Mouse (Mus musculus): Measurements from ENCODE around the gene Ccdc110.

The Ccdc110 gene

GRCm38 (mm10) chr8:45934582-45935014 lies at the start of gene Ccdc110:
Ccdc110 (plus strand) TSS chr8:45934619.
- in situ Hi-C loops (cut with MboI; ENCODE audit: low pct_unique_long_range_greater_than_20kb in 1 of 2, low sequenced_read_pairs in 2 of 2, unreplicated experiment in 1 of 2) = loop anchor here (5.0 to 10.0 kb wide), 4 partner anchors 120 to 482 kb away; no protein-coding TSS in a partner anchor

GRCm38 (mm10) chr8:45885202-45885685 lies 49.2 kb upstream of the Ccdc110 start, which contains the start of gene Pdlim3:
Pdlim3 (plus strand) TSS chr8:45885461.
- in situ Hi-C loops (cut with MboI; ENCODE audit: low pct_unique_long_range_greater_than_20kb in 1 of 2, low sequenced_read_pairs in 2 of 2, unreplicated experiment in 1 of 2) = no loop called here

DNA sequence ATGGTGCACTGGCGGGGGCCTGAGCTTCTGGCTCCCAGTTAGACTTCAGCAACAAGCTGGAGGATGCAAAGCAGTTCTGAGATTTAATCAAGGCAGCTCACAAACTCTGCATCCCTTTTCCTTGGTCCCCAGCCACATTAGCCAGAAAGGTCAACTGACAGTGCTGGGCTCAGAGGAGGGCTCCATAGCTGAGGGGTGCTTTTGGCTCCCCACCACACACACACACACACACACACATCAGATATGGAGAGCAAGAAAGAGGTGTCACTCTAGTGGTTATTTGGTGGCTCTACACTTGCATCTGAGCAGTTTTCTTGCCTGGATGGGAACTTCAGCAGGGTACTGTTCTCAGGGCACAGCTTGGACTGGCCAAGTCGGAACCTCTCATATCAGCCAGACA lies 48.6 kb upstream of the Ccdc110 start:
- in situ Hi-C loops (cut with MboI; ENCODE audit: low pct_unique_long_range_greater_than_20kb in 1 of 2, low sequenced_read_pairs in 2 of 2, unreplicated experiment in 1 of 2) = no loop called here

DNA sequence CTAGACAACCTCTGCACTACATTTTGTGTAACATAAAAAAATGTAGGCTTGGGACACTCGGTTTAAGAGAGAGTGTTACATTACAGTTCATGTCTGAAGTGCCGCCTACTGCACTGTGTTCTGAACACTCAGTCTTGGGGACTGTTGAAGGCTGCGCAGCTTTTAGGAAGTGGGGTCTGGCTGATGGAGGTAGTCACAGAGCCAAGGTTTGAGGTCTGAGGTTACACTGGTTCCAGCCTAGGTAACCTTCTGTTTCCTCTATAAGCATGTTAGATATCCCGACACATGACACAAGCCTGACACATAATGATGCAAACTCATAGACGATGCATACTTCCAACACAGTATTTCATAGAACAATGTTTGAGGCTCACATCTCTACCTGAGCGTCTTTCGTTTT lies 44.7 kb upstream of the Ccdc110 start:
- in situ Hi-C loops (cut with MboI; ENCODE audit: low pct_unique_long_range_greater_than_20kb in 1 of 2, low sequenced_read_pairs in 2 of 2, unreplicated experiment in 1 of 2) = no loop called here

GRCm38 (mm10) chr8:45896590-45896989 lies 37.8 kb upstream of the Ccdc110 start:
- in situ Hi-C loops (cut with MboI; ENCODE audit: low pct_unique_long_range_greater_than_20kb in 1 of 2, low sequenced_read_pairs in 2 of 2, unreplicated experiment in 1 of 2) = no loop called here

- in situ Hi-C loops (cut with MboI; ENCODE audit: low pct_unique_long_range_greater_than_20kb in 1 of 2, low sequenced_read_pairs in 2 of 2, unreplicated experiment in 1 of 2) = no loop called here
Observed at GRCm38 (mm10) chr8:45899783-45900182, 34.6 kb upstream of the Ccdc110 start.

- in situ Hi-C loops (cut with MboI; ENCODE audit: low pct_unique_long_range_greater_than_20kb in 1 of 2, low sequenced_read_pairs in 2 of 2, unreplicated experiment in 1 of 2) = no loop called here
Observed at GRCm38 (mm10) chr8:45901626-45902025, 32.8 kb upstream of the Ccdc110 start.

- in situ Hi-C loops (cut with MboI; ENCODE audit: low pct_unique_long_range_greater_than_20kb in 1 of 2, low sequenced_read_pairs in 2 of 2, unreplicated experiment in 1 of 2) = no loop called here
Observed at GRCm38 (mm10) chr8:45903659-45904058, 30.8 kb upstream of the Ccdc110 start.

DNA sequence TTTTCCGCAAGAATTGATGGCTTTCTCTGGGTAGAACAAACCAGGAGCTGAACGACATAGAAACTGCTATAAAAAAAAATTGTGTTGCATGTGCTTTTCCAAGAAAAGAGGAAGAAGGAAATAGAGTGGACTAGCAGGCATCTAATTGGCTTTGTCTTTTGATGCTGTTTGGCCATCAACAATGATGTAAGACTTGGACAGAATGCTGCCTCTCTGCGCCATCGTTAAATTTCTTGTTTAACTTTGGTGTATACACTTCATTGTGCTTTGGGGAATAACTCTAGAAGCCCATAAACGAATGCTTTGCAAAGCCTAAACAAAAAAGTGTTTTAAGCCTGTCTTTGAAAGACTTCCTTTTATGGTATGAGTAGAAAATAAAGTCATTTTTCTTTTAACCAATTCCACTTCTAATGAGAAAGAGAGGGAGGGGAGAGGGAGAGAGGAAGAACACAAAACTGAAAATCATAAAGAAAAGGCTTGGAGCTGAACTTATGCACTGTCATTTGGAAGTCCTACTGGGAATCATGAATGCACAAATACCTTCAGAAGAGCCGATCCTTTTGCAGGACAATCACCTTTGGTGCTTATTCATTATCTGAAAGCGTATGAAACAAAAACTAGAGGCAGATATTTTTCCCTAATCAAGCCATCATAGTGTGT lies 28.7 kb upstream of the Ccdc110 start:
- in situ Hi-C loops (cut with MboI; ENCODE audit: low pct_unique_long_range_greater_than_20kb in 1 of 2, low sequenced_read_pairs in 2 of 2, unreplicated experiment in 1 of 2) = no loop called here

GRCm38 (mm10) chr8:45906251-45906619 lies 28.2 kb upstream of the Ccdc110 start:
- in situ Hi-C loops (cut with MboI; ENCODE audit: low pct_unique_long_range_greater_than_20kb in 1 of 2, low sequenced_read_pairs in 2 of 2, unreplicated experiment in 1 of 2) = no loop called here

DNA sequence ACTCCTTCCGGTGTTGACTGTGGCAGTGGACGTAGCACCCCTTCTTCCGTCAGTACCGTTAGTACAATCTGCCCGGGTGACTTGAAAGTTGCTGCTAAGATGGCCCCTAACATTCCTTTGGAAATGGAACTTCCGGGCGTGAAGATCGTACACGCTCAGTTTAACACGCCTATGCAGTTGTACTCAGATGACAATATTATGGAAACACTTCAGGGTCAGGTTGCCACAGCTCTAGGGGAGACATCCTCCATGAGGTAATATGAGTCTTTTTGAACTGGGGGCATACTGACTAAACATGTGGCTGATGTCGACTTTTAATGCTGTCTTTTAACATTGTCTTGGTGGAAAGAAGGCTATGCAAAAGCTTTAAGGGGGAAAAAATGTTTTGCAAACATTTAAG lies 20.7 kb upstream of the Ccdc110 start:
- in situ Hi-C loops (cut with MboI; ENCODE audit: low pct_unique_long_range_greater_than_20kb in 1 of 2, low sequenced_read_pairs in 2 of 2, unreplicated experiment in 1 of 2) = no loop called here

DNA sequence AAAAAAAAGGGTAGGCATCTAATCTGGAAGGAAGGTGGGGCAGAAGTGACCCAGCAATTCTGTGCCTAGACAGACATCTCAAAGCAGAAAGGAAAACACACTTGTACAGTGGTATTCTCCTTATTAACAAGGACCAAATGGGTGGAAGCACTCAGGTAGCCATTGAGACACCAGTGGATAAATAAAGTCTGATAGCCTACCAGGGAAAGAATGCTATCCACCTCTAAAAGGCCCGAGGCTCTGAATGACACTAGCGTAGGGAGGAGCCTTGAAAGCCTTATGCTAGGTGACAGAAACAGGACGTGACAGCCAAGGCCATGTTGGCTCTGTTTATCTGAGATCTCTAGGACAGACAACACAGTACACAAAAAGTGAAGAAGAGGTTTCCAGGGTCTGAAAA lies 17.9 kb upstream of the Ccdc110 start:
- in situ Hi-C loops (cut with MboI; ENCODE audit: low pct_unique_long_range_greater_than_20kb in 1 of 2, low sequenced_read_pairs in 2 of 2, unreplicated experiment in 1 of 2) = no loop called here

- in situ Hi-C loops (cut with MboI; ENCODE audit: low pct_unique_long_range_greater_than_20kb in 1 of 2, low sequenced_read_pairs in 2 of 2, unreplicated experiment in 1 of 2) = no loop called here
Observed at GRCm38 (mm10) chr8:45917040-45917679, 17.3 kb upstream of the Ccdc110 start.

DNA sequence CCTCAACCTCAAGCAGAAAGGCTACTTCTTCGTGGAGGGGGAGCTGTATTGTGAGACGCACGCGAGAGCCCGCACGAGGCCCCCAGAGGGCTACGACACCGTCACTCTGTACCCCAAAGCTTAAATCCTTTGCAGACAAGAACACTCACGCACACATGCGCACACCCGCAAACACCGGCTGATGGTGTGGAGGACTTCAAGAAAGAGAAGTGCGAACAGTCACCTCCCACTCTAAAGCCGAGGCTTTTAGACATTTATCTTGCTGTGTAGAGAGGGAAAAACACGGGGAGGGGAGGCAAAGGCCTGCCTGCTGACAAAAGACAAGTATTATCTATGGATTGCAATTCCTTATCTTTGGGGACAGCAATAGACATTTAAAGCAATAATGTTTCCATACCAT lies 15.5 kb upstream of the Ccdc110 start:
- in situ Hi-C loops (cut with MboI; ENCODE audit: low pct_unique_long_range_greater_than_20kb in 1 of 2, low sequenced_read_pairs in 2 of 2, unreplicated experiment in 1 of 2) = no loop called here

DNA sequence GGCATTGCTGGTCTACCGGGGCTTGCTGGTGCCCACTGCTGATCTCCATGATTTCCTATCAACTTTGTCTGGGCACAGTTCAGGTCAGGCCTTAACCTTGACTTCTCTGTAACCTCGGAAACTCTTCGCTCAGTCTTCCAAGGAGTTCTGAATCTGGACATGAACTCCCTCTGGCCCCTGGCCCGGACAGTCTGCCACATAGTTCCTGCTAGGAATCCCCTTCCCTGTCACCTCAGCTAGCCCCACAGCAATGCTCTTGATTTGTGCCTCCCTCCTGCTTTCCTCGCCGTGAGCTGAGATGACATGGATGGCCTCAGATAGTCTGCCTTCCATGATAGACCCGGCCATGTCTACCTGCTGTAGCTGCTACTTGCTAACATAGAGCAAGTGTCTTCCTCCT lies 14.0 kb upstream of the Ccdc110 start:
- in situ Hi-C loops (cut with MboI; ENCODE audit: low pct_unique_long_range_greater_than_20kb in 1 of 2, low sequenced_read_pairs in 2 of 2, unreplicated experiment in 1 of 2) = no loop called here

- in situ Hi-C loops (cut with MboI; ENCODE audit: low pct_unique_long_range_greater_than_20kb in 1 of 2, low sequenced_read_pairs in 2 of 2, unreplicated experiment in 1 of 2) = no loop called here
Observed at GRCm38 (mm10) chr8:45922116-45922515, 12.3 kb upstream of the Ccdc110 start.

- in situ Hi-C loops (cut with MboI; ENCODE audit: low pct_unique_long_range_greater_than_20kb in 1 of 2, low sequenced_read_pairs in 2 of 2, unreplicated experiment in 1 of 2) = loop anchor here (5.0 to 10.0 kb wide), 3 partner anchors 122 to 485 kb away; no protein-coding TSS in a partner anchor
Observed at GRCm38 (mm10) chr8:45936986-45937385, 2.6 kb downstream of the Ccdc110 start.

- in situ Hi-C loops (cut with MboI; ENCODE audit: low pct_unique_long_range_greater_than_20kb in 1 of 2, low sequenced_read_pairs in 2 of 2, unreplicated experiment in 1 of 2) = no loop called here
Observed at GRCm38 (mm10) chr8:45946283-45946682, 11.9 kb downstream of the Ccdc110 start.

DNA sequence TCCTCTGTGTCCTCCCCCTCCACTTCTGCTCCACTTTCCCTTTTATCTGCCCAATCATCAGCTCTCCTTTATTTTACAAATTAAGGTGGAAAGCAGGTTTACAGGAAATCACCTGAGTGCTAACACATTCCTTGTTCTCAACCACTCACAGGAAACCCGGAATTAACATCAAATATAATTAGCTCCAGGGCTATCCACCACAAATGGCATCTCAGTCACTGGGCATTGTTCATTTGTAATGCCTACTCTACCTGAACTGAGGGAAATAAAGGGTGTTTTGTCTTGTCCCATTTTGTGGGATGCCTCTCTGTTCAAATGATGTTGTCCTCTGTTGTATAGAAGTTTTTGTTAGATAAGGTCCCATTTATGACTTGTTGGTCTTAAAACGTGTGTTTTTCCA lies 16.2 kb downstream of the Ccdc110 start:
- in situ Hi-C loops (cut with MboI; ENCODE audit: low pct_unique_long_range_greater_than_20kb in 1 of 2, low sequenced_read_pairs in 2 of 2, unreplicated experiment in 1 of 2) = no loop called here

DNA sequence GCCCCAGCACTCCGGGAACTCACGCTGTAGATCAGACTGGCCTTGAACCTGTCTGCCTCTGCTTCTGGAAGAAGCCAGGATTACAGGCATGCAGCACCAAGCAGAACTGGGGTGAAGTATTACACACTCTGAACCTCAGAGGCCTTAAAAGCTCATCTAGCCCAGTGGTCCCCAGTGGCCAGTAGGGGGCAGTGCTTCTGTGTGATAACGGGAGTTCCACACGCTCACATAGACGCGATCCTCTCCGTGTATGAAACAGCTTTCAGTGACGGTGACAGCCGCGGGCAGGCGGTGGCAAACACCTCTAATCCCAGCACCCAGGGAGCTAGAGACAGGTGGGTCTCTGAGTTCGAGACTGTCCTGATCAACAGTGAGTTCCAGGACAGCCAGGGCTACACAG lies 36.5 kb downstream of the Ccdc110 start:
- in situ Hi-C loops (cut with MboI; ENCODE audit: low pct_unique_long_range_greater_than_20kb in 1 of 2, low sequenced_read_pairs in 2 of 2, unreplicated experiment in 1 of 2) = no loop called here

Measured in mouse embryonic stem cell (cell line).